Comparison of ENCODE assay signal across 8 mouse cellular contexts in genomic region chr17:87974629-87975228, GRCm38 (mm10). TPM values are rescaled to one million over a fixed set of nuclear protein-coding genes. Genes with fewer than 3 reads are reported as not detected.
DNase-seq lines count a peak whose midpoint lies in the region; ATAC-seq and TF ChIP-seq lines count a peak whose summit lies in the region.

TSS of gene Msh6 (plus strand) at chr17:87975062.

- under 1% methylated on average over 63 of the region's 63 CpGs for WGBS in forebrain, embryonic 12.5 days
- under 1% methylated on average over 63 of the region's 63 CpGs for WGBS in large intestine, adult 2 months
- under 1% methylated on average over 62 of the region's 63 CpGs for WGBS in liver, postnatal 0 days (ENCODE audit: insufficient replicate concordance)
- under 1% methylated on average over 63 of the region's 63 CpGs for WGBS in neural tube, embryonic 14.5 days

- ATAC-seq in forebrain, embryonic 12.5 days (ENCODE audit: low FRiP score): peak; percentile 99
- peak; percentile 97 for ATAC-seq in liver, postnatal 0 days
- ATAC-seq in neural tube, embryonic 14.5 days (ENCODE audit: low read depth): peak; percentile 99

- H3K79me2 ChIP-seq in CH12.LX (replicated peaks; ENCODE audit: control insufficient read depth, extremely low read depth, insufficient read depth, poor library complexity, severe bottlenecking): peaks cover 43% of the 10 kb centered on the region

- TF ChIP-seq POLR2A in CH12.LX (IDR thresholded peaks at IDR 0.05; ENCODE audit: low read depth, low read length): peak; percentile 89

- dilution Hi-C loops in CH12.LX (cut with MboI; ENCODE audit: extremely low pct_ligation_motif_present, extremely low pct_unique_long_range_greater_than_20kb, low sequenced_read_pairs): no loop called here

- intact Hi-C loops in heart, postnatal 10 days (cut with DNase I): no loop called here

- peaks cover 8 to 20% of the 10 kb centered on the region in 2 experiments for H3K36me3 ChIP-seq in CH12.LX (replicated peaks in 1 of 2; ENCODE audit: control insufficient read depth in 1 of 2, insufficient read depth in 1 of 2, low read length in 1 of 2)
- peaks cover 9% of the 10 kb centered on the region for H3K36me3 ChIP-seq in forebrain, embryonic 12.5 days (replicated peaks)
- 0 out of 2 replicates have a peak, but pooled peaks cover 7% of the 10 kb centered on the region for H3K36me3 ChIP-seq in liver, postnatal 0 days (replicated peaks; ENCODE audit: insufficient read depth, low read length)
- H3K36me3 ChIP-seq in neural tube, embryonic 14.5 days (ENCODE audit: control insufficient read depth, insufficient read depth, low read length): 0 out of 2 replicates have a peak, but pooled peaks cover under 1% of the 10 kb centered on the region

- DNase-seq in CH12.LX (ENCODE audit: extremely low read depth): peak; percentile 96
- peak; percentile 73 for DNase-seq in c-Kit-positive CD71-positive TER-119-negative erythroid progenitor cells, embryonic 14.5 days (ENCODE audit: low read depth)
- DNase-seq in heart, postnatal 10 days: peak; percentile 89
- peak; percentile 78 for DNase-seq in large intestine, adult 2 months (ENCODE audit: low read depth, low spot score)
- DNase-seq in liver, postnatal 0 days: peak; percentile 95
- DNase-seq in testis, postnatal 10 days (ENCODE audit: low spot score): peak; percentile 88

- H3K27me3 ChIP-seq in CH12.LX (replicated peaks): no peaks in the 10 kb centered on the region
- H3K27me3 ChIP-seq in forebrain, embryonic 12.5 days: no peaks in the 10 kb centered on the region
- H3K27me3 ChIP-seq in liver, postnatal 0 days (ENCODE audit: insufficient read depth, low read length): no peaks in the 10 kb centered on the region
- H3K27me3 ChIP-seq in neural tube, embryonic 14.5 days (ENCODE audit: control insufficient read depth, insufficient read depth, low read length): no peaks in the 10 kb centered on the region

- H3K4me1 ChIP-seq in CH12.LX (ENCODE audit: control insufficient read depth in 1 of 2, insufficient read depth in 2 of 2): peaks cover 14 to 37% of the 10 kb centered on the region in 2 experiments
- H3K4me1 ChIP-seq in forebrain, embryonic 12.5 days: peaks cover 18% of the 10 kb centered on the region
- peaks cover 7% of the 10 kb centered on the region for H3K4me1 ChIP-seq in liver, postnatal 0 days (ENCODE audit: insufficient read depth)
- H3K4me1 ChIP-seq in neural tube, embryonic 14.5 days (ENCODE audit: control insufficient read depth, insufficient read depth, low read length): peaks cover 9% of the 10 kb centered on the region

- in situ Hi-C loops in CH12.LX (cut with MboI; ENCODE audit: low pct_ligation_motif_present, low pct_unique_long_range_greater_than_20kb, low sequenced_read_pairs): no loop called here

- peaks cover 14% of the 10 kb centered on the region for H3K9me3 ChIP-seq in CH12.LX (replicated peaks; ENCODE audit: low read length)
- H3K9me3 ChIP-seq in forebrain, embryonic 12.5 days: no peaks in the 10 kb centered on the region
- H3K9me3 ChIP-seq in liver, postnatal 0 days (ENCODE audit: low read length): peaks cover 2% of the 10 kb centered on the region
- no peaks in the 10 kb centered on the region for H3K9me3 ChIP-seq in neural tube, embryonic 14.5 days (ENCODE audit: control insufficient read depth, low read length)

- peak within 1 kb of the TSS; percentile 74 for H3K9ac ChIP-seq in CH12.LX (ENCODE audit: insufficient read depth, low read depth)
- peak within 1 kb of the TSS; percentile 96 for H3K9ac ChIP-seq in forebrain, embryonic 12.5 days
- peak within 1 kb of the TSS; percentile 85 for H3K9ac ChIP-seq in liver, postnatal 0 days (replicated peaks)
- H3K9ac ChIP-seq in neural tube, embryonic 14.5 days (replicated peaks; ENCODE audit: low read depth, low read length): peak within 1 kb of the TSS; percentile 87

- no peak; the same call in none of the 2 replicates for TF ChIP-seq RAD21 in CH12.LX (IDR thresholded peaks at IDR 0.05; ENCODE audit: low read depth, low read length)

- TF ChIP-seq EP300 in CH12.LX (IDR thresholded peaks at IDR 0.05; ENCODE audit: low read length): peak; percentile 90
- TF ChIP-seq EP300 in liver, postnatal 0 days (IDR thresholded peaks at IDR 0.05; ENCODE audit: low read depth): peak; percentile 40; the same call in 1 of the 2 replicates

- H3K4me3 ChIP-seq in CH12.LX (replicated peaks in 1 of 3; ENCODE audit: low read depth in 2 of 3, low read length in 2 of 3, poor library complexity in 1 of 3): peak within 1 kb of the TSS; percentile 83 to 91 (median 87)
- peak within 1 kb of the TSS; percentile 99 for H3K4me3 ChIP-seq in forebrain, embryonic 12.5 days (replicated peaks)
- H3K4me3 ChIP-seq in liver, postnatal 0 days (ENCODE audit: low read depth, low read length): peak within 1 kb of the TSS; percentile 86
- peak within 1 kb of the TSS; percentile 97 for H3K4me3 ChIP-seq in neural tube, embryonic 14.5 days (ENCODE audit: low read depth, low read length)

- H3K4me2 ChIP-seq in CH12.LX (ENCODE audit: insufficient read depth, low read depth, poor library complexity, severe bottlenecking): peak within 1 kb of the TSS; percentile 85
- H3K4me2 ChIP-seq in forebrain, embryonic 12.5 days: peak within 1 kb of the TSS; percentile 68
- H3K4me2 ChIP-seq in liver, postnatal 0 days (ENCODE audit: low read depth, low read length): peak within 1 kb of the TSS; percentile 84
- H3K4me2 ChIP-seq in neural tube, embryonic 14.5 days (ENCODE audit: low read depth, low read length): peak within 1 kb of the TSS; percentile 80

- H3K27ac ChIP-seq in CH12.LX (ENCODE audit: insufficient read depth, low read depth): peak within 1 kb of the TSS; percentile 93
- H3K27ac ChIP-seq in forebrain, embryonic 12.5 days: peak within 1 kb of the TSS; percentile 89
- peak within 1 kb of the TSS; percentile 79 for H3K27ac ChIP-seq in liver, postnatal 0 days (ENCODE audit: low read depth)
- H3K27ac ChIP-seq in neural tube, embryonic 14.5 days (ENCODE audit: low read depth, low read length): peak within 1 kb of the TSS; percentile 84

- TF ChIP-seq CTCF in CH12.LX (conservative IDR thresholded peaks at IDR 0.05 in 1 of 2, IDR thresholded peaks at IDR 0.05 in 1 of 2; ENCODE audit: low read depth in 2 of 2, low read length in 2 of 2): no peak
- TF ChIP-seq CTCF in liver, postnatal 0 days (IDR thresholded peaks at IDR 0.05; ENCODE audit: low read depth): no peak

TF ChIP-seq in CH12.LX, 34 proteins besides CTCF, POLR2A, EP300 and RAD21 (continues in another document):
- peak; percentile 99 for TF ChIP-seq TCF12 (IDR thresholded peaks at IDR 0.05; ENCODE audit: low read depth, low read length)
- peak; percentile 85 for TF ChIP-seq ETS1 (conservative IDR thresholded peaks at IDR 0.05; ENCODE audit: low read depth, low read length)
- peak; percentile 49; the same call in 1 of the 2 replicates for TF ChIP-seq SIN3A (IDR thresholded peaks at IDR 0.05; ENCODE audit: low read length)
- 0 out of 2 replicates have a peak, but pooled peaks have one; percentile 40 for TF ChIP-seq KAT2A (IDR thresholded peaks at IDR 0.05; ENCODE audit: insufficient replicate concordance, low read length)
- TF ChIP-seq POLR2AphosphoS2 (IDR thresholded peaks at IDR 0.05; ENCODE audit: low read depth, low read length): no peak
- TF ChIP-seq MXI1 (IDR thresholded peaks at IDR 0.05; ENCODE audit: low read depth, low read length): no peak
- no peak for TF ChIP-seq JUND (conservative IDR thresholded peaks at IDR 0.05; ENCODE audit: low read depth, low read length)
- peak; percentile 78; the same call in 1 of the 2 replicates for TF ChIP-seq ZMIZ1 (IDR thresholded peaks at IDR 0.05; ENCODE audit: low read depth, low read length)
- peak; percentile 31 for TF ChIP-seq UBTF (IDR thresholded peaks at IDR 0.05; ENCODE audit: low read depth, low read length)
- TF ChIP-seq BHLHE40 (IDR thresholded peaks at IDR 0.05; ENCODE audit: low read depth, low read length): peak; percentile 79
- peak; percentile 67; the same call in 1 of the 2 replicates for TF ChIP-seq CHD2 (IDR thresholded peaks at IDR 0.05; ENCODE audit: low read length)
- TF ChIP-seq TBP (conservative IDR thresholded peaks at IDR 0.05; ENCODE audit: low read depth, low read length): peak; percentile 58
- TF ChIP-seq RCOR1 (conservative IDR thresholded peaks at IDR 0.05; ENCODE audit: low read depth, low read length): peak; percentile 78
- 0 out of 2 replicates have a peak, but pooled peaks have one; percentile 46 for TF ChIP-seq MAX (IDR thresholded peaks at IDR 0.05; ENCODE audit: low read length)
- peak; percentile 71 for TF ChIP-seq MAFK (IDR thresholded peaks at IDR 0.05; ENCODE audit: insufficient replicate concordance, low read length)
- no peak for TF ChIP-seq PAX5 (IDR thresholded peaks at IDR 0.05; ENCODE audit: low read length)
- peak; percentile 85 for TF ChIP-seq IRF4 (IDR thresholded peaks at IDR 0.05; ENCODE audit: low read depth, low read length)
- no peak for TF ChIP-seq JUN (IDR thresholded peaks at IDR 0.05; ENCODE audit: insufficient read depth, low read depth, low read length)
- peak; percentile 86; the same call in 1 of the 2 replicates for TF ChIP-seq E2F4 (IDR thresholded peaks at IDR 0.05; ENCODE audit: insufficient replicate concordance, low read depth, low read length)
- peak; percentile 83 for TF ChIP-seq NELFE (IDR thresholded peaks at IDR 0.05; ENCODE audit: low read depth, low read length)
- TF ChIP-seq CHD1 (IDR thresholded peaks at IDR 0.05; ENCODE audit: low read depth, low read length): no peak
- no peak; the same call in 1 of the 2 replicates for TF ChIP-seq GABPA (IDR thresholded peaks at IDR 0.05; ENCODE audit: insufficient replicate concordance, low read depth, low read length)
- TF ChIP-seq USF2 (conservative IDR thresholded peaks at IDR 0.05; ENCODE audit: low read depth, low read length): no peak
- peak; percentile 58; the same call in 1 of the 2 replicates for TF ChIP-seq NRF1 (IDR thresholded peaks at IDR 0.05; ENCODE audit: low read depth, low read length)
- peak; percentile 75 for TF ChIP-seq MEF2A (IDR thresholded peaks at IDR 0.05; ENCODE audit: borderline replicate concordance, low read depth, low read length)
- no peak for TF ChIP-seq ZC3H11A (IDR thresholded peaks at IDR 0.05; ENCODE audit: low read depth, low read length)
- TF ChIP-seq HCFC1 (IDR thresholded peaks at IDR 0.05; ENCODE audit: low read depth, low read length): peak; percentile 38; the same call in 1 of the 2 replicates

RNA-seq across cellular contexts. Expression of gene Msh6, which starts in this region (rescaled TPM):
- 79.3 and 84.7 TPM in 2 replicates for total RNA-seq in CH12.LX (2012; rRNA removed)
- total RNA-seq in CH12.LX (2014; rRNA removed): 72.9 and 76.5 TPM in 2 replicates
- 79.0 and 79.5 TPM in 2 replicates for polyA plus RNA-seq in CH12.LX (2012; ENCODE audit: insufficient read length, low read depth)
- 84.7 and 85.5 TPM in 2 replicates for polyA plus RNA-seq in forebrain, embryonic 12.5 days (2016; fragmentation: Nextera tagmentation; extraction: Ambion mirVana)
- 10 to 100 TPM; 10.2 to 15.1 TPM for total RNA-seq in heart, postnatal 10 days (2021)
- polyA plus RNA-seq in large intestine, adult 2 months (2012; rRNA removed): 3.1 and 4.5 TPM in 2 replicates
- polyA plus RNA-seq in liver, postnatal 0 days (2015; fragmentation: Nextera tagmentation; extraction: Ambion mirVana): 8.9 and 11.7 TPM in 2 replicates
- polyA plus RNA-seq in neural tube, embryonic 14.5 days (2014; fragmentation: Nextera tagmentation; extraction: Ambion mirVana): 28.1 and 34.5 TPM in 2 replicates

Comparison
In these comparisons a context has a peak if more than half of its experiments do, and no peak if none do; other contexts are left out.
1. Peak in every context shown above with its lines: DNase-seq, ATAC-seq, H3K4me3 ChIP-seq and H3K27ac ChIP-seq.
2. RNA of gene Msh6 (total RNA-seq): 72.9 to 84.7 TPM in CH12.LX; 10.2 to 15.1 TPM in heart, postnatal 10 days; every median in the first group is over 4 times any median in the second.